Mouse (Mus musculus): ENCODE measurements around the gene Rln3. TPM values are rescaled to one million over a fixed set of nuclear protein-coding genes. Genes with fewer than 3 reads are reported as not detected.

Gene Rln3
- polyA plus RNA-seq, 1 experiment from 2014 or later: not detected

GRCm38 (mm10) chr8:84067911-84068310 is 23.1 kb upstream of the Rln3 start:
- no peaks in the 10 kb centered on the region for H3K9me3 ChIP-seq (ENCODE audit: control insufficient read depth, low read length)
- H3K9ac ChIP-seq (replicated peaks; ENCODE audit: low read depth, low read length): no peak overlapping the region
- H3K36me3 ChIP-seq (ENCODE audit: control insufficient read depth, insufficient read depth): no peaks in the 10 kb centered on the region
- 89% methylated on average over 7 of the region's 7 CpGs for WGBS
- peaks cover 36% of the 10 kb centered on the region for H3K4me1 ChIP-seq (replicated peaks; ENCODE audit: control insufficient read depth, insufficient read depth, low read length)
- H3K27me3 ChIP-seq (replicated peaks; ENCODE audit: control insufficient read depth, insufficient read depth, low read length): no peaks in the 10 kb centered on the region
- ATAC-seq: no peak
- H3K4me2 ChIP-seq (ENCODE audit: low read length): peak overlapping the region; percentile 56
- no peak overlapping the region for H3K27ac ChIP-seq (ENCODE audit: low read length)
- H3K4me3 ChIP-seq (replicated peaks; ENCODE audit: low read length): peak overlapping the region; percentile 91

GRCm38 (mm10) chr8:84067047-84067573 is 22.3 kb upstream of the Rln3 start:
- WGBS: under 1% methylated on average over 53 of the region's 58 CpGs

DNA sequence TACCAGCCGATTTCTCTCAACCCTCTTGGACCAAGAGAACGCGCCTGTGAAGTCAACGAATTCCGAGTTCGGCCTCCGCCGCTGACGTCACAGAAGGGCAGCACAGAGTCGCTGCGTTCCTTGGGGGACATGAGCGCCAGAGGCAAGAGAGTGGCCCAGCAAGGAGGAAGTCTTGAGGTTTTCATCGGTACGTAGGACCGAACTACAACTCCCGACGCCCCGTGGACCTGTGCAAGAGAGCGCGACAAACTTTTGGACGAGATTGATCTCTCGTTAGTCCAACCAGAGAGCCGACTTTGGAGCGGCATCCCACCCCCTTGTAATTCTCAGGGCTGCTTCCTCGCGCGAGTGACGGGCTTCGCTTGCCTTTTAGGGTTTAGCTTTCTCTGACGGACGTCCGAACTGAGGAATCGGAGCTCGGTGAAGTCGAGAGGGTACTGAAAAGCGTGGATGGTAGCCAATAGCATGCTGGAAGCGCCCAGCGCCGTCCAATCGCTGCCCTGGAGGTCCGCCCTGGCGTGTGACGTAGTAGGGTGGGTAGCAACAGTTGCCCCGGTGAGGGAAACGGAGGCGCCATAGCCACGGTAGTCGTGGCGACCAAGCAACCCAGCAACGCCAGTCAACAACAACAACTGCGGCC is 21.6 kb upstream of the Rln3 start, which contains the start of gene Rfx1:
TSS of gene Rfx1 (plus strand) at position 544 of the 640 bp plus-strand sequence.
- under 1% methylated on average over 50 of the region's 51 CpGs for WGBS
- peaks cover 27% of the 10 kb centered on the region for H3K4me1 ChIP-seq (replicated peaks; ENCODE audit: control insufficient read depth, insufficient read depth, low read length)
- H3K27me3 ChIP-seq (replicated peaks; ENCODE audit: control insufficient read depth, insufficient read depth, low read length): no peaks in the 10 kb centered on the region
- H3K27ac ChIP-seq (ENCODE audit: low read length): peak within 1 kb of the TSS; percentile 94
- H3K4me2 ChIP-seq (ENCODE audit: low read length): peak within 1 kb of the TSS; percentile 82
- no peaks in the 10 kb centered on the region for H3K9me3 ChIP-seq (ENCODE audit: control insufficient read depth, low read length)
- peak within 1 kb of the TSS; percentile 91 for H3K4me3 ChIP-seq (replicated peaks; ENCODE audit: low read length)
- no peaks in the 10 kb centered on the region for H3K36me3 ChIP-seq (ENCODE audit: control insufficient read depth, insufficient read depth)
- H3K9ac ChIP-seq (replicated peaks; ENCODE audit: low read depth, low read length): peak within 1 kb of the TSS; percentile 74
- peak; percentile 97 for ATAC-seq

More at GRCm38 (mm10) chr8:84067047-84067573, 22.3 kb upstream of the Rln3 start:
- Histone ChIP-seq H3K27ac (ENCODE audit: low read length) (peak overlapping the region; percentile 94), H3K36me3 (ENCODE audit: control insufficient read depth, insufficient read depth) (no peaks in the 10 kb centered on the region), H3K9me3 (ENCODE audit: control insufficient read depth, low read length) (no peaks in the 10 kb centered on the region), H3K4me1 (replicated peaks; ENCODE audit: control insufficient read depth, insufficient read depth, low read length) (peaks cover 30% of the 10 kb centered on the region), H3K27me3 (replicated peaks; ENCODE audit: control insufficient read depth, insufficient read depth, low read length) (no peaks in the 10 kb centered on the region), H3K4me3 (replicated peaks; ENCODE audit: low read length) (peak overlapping the region; percentile 91), H3K4me2 (ENCODE audit: low read length) (peak overlapping the region; percentile 56), H3K9ac (replicated peaks; ENCODE audit: low read depth, low read length) (peak overlapping the region; percentile 74)
- peak; percentile 51 for ATAC-seq

GRCm38 (mm10) chr8:84065457-84066072 is 20.8 kb upstream of the Rln3 start:
- peak overlapping the region; percentile 82 for H3K4me2 ChIP-seq (ENCODE audit: low read length)
- H3K27me3 ChIP-seq (replicated peaks; ENCODE audit: control insufficient read depth, insufficient read depth, low read length): no peaks in the 10 kb centered on the region
- H3K9ac ChIP-seq (replicated peaks; ENCODE audit: low read depth, low read length): peak overlapping the region; percentile 69
- H3K4me3 ChIP-seq (replicated peaks; ENCODE audit: low read length): peak overlapping the region; percentile 91
- WGBS: 24% methylated on average over 5 of the region's 5 CpGs
- ATAC-seq: no peak
- H3K27ac ChIP-seq (ENCODE audit: low read length): no peak overlapping the region
- H3K4me1 ChIP-seq (replicated peaks; ENCODE audit: control insufficient read depth, insufficient read depth, low read length): peaks cover 22% of the 10 kb centered on the region
- no peaks in the 10 kb centered on the region for H3K36me3 ChIP-seq (ENCODE audit: control insufficient read depth, insufficient read depth)
- no peaks in the 10 kb centered on the region for H3K9me3 ChIP-seq (ENCODE audit: control insufficient read depth, low read length)

- peak within 1 kb of the TSS; percentile 69 for H3K9ac ChIP-seq (replicated peaks; ENCODE audit: low read depth, low read length)
- ATAC-seq: no peak
- H3K4me3 ChIP-seq (replicated peaks; ENCODE audit: low read length): peak within 1 kb of the TSS; percentile 91
- H3K4me1 ChIP-seq (replicated peaks; ENCODE audit: control insufficient read depth, insufficient read depth, low read length): peaks cover 17% of the 10 kb centered on the region
- H3K9me3 ChIP-seq (ENCODE audit: control insufficient read depth, low read length): no peaks in the 10 kb centered on the region
- 96% methylated on average over 1 of the region's 1 CpGs for WGBS
- peak within 1 kb of the TSS; percentile 82 for H3K4me2 ChIP-seq (ENCODE audit: low read length)
- no peaks in the 10 kb centered on the region for H3K27me3 ChIP-seq (replicated peaks; ENCODE audit: control insufficient read depth, insufficient read depth, low read length)
- H3K27ac ChIP-seq (ENCODE audit: low read length): peak within 1 kb of the TSS; percentile 69
- H3K36me3 ChIP-seq (ENCODE audit: control insufficient read depth, insufficient read depth): no peaks in the 10 kb centered on the region
These were observed 20.2 kb upstream of the Rln3 start, which contains the start of gene Gm10643 for GRCm38 (mm10) chr8:84065037-84065436. TSS of gene Gm10643 (minus strand) at chr8:84065137.

DNA sequence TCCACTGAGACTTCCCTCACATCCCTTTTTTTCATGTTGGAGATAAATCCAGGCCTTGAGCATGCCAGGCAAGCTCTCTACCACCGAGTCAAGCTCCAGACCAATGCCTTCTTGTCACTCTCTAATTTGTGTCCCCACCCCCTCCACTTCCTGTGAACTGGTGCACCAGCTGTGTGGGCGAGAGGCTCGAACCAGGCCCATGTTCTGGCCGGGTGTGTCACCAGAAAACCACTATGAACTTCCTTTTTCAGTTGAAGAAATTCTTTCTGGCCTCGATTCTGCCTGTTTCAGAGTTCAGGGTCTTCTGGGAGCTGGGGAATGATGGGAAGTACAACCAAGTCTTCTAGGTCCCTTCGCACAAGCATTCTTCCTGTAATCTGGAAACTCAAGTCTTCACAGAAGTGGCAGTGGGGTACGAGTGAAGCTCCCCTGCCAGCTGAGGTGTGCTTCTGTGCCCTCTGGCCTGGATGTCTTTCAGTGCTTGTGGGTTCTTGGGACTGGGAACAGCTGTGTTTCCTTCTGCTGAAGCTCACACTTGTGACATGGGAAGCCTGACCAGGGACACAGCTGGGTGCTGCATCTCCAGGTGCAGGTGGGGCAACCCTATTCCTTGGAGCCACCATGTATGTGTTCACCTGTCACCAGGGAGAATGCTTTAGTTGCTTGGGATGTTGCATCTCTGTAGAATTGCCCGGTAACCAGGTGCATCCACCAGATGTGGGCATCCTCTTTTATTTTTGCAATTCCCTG is 19.2 kb upstream of the Rln3 start:
- Histone ChIP-seq H3K27ac (ENCODE audit: low read length) (no peak overlapping the region), H3K4me3 (replicated peaks; ENCODE audit: low read length) (no peak overlapping the region), H3K4me2 (ENCODE audit: low read length) (no peak overlapping the region), H3K27me3 (replicated peaks; ENCODE audit: control insufficient read depth, insufficient read depth, low read length) (no peaks in the 10 kb centered on the region), H3K9ac (replicated peaks; ENCODE audit: low read depth, low read length) (no peak overlapping the region), H3K36me3 (ENCODE audit: control insufficient read depth, insufficient read depth) (no peaks in the 10 kb centered on the region), H3K9me3 (ENCODE audit: control insufficient read depth, low read length) (no peaks in the 10 kb centered on the region), H3K4me1 (replicated peaks; ENCODE audit: control insufficient read depth, insufficient read depth, low read length) (peaks cover 12% of the 10 kb centered on the region)
- 75% methylated on average over 8 of the region's 8 CpGs for WGBS
- ATAC-seq: no peak

- 92% methylated on average over 2 of the region's 2 CpGs for WGBS
- Histone ChIP-seq H3K4me2 (ENCODE audit: low read length) (no peak overlapping the region), H3K27ac (ENCODE audit: low read length) (no peak overlapping the region), H3K9me3 (ENCODE audit: control insufficient read depth, low read length) (no peaks in the 10 kb centered on the region), H3K36me3 (ENCODE audit: control insufficient read depth, insufficient read depth) (no peaks in the 10 kb centered on the region), H3K27me3 (replicated peaks; ENCODE audit: control insufficient read depth, insufficient read depth, low read length) (no peaks in the 10 kb centered on the region), H3K4me3 (replicated peaks; ENCODE audit: low read length) (no peak overlapping the region), H3K9ac (replicated peaks; ENCODE audit: low read depth, low read length) (no peak overlapping the region), H3K4me1 (replicated peaks; ENCODE audit: control insufficient read depth, insufficient read depth, low read length) (no peaks in the 10 kb centered on the region)
- ATAC-seq: no peak
These were observed 15.4 kb upstream of the Rln3 start for GRCm38 (mm10) chr8:84060245-84060644.

DNA sequence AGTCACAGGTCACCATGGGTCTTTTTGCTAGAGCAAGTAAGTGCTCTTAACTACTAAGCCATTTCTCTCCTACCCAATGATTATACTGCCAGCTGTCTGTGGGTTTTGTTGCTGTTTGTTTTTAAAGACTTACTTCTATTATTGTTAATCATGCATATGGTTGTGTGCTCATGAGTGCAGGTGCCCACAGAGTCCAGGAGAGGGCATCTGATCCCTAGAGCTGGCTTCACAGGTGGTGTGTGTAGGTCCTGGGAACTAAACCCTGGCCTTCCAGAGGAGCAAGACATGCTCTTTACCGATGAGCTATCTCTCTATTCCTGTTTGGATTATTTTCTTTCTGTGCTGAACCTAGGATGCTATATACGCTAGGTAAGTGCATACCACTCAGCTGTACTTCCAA is 14.4 kb upstream of the Rln3 start:
- Histone ChIP-seq H3K4me2 (ENCODE audit: low read length) (no peak overlapping the region), H3K9ac (replicated peaks; ENCODE audit: low read depth, low read length) (no peak overlapping the region), H3K27ac (ENCODE audit: low read length) (no peak overlapping the region), H3K36me3 (ENCODE audit: control insufficient read depth, insufficient read depth) (no peaks in the 10 kb centered on the region), H3K4me1 (replicated peaks; ENCODE audit: control insufficient read depth, insufficient read depth, low read length) (no peaks in the 10 kb centered on the region), H3K9me3 (ENCODE audit: control insufficient read depth, low read length) (no peaks in the 10 kb centered on the region), H3K4me3 (replicated peaks; ENCODE audit: low read length) (no peak overlapping the region), H3K27me3 (replicated peaks; ENCODE audit: control insufficient read depth, insufficient read depth, low read length) (no peaks in the 10 kb centered on the region)
- ATAC-seq: no peak
- WGBS: 88% methylated on average over 2 of the region's 2 CpGs

- Histone ChIP-seq H3K4me2 (ENCODE audit: low read length) (no peak overlapping the region), H3K27me3 (replicated peaks; ENCODE audit: control insufficient read depth, insufficient read depth, low read length) (no peaks in the 10 kb centered on the region), H3K9me3 (ENCODE audit: control insufficient read depth, low read length) (no peaks in the 10 kb centered on the region), H3K36me3 (ENCODE audit: control insufficient read depth, insufficient read depth) (no peaks in the 10 kb centered on the region), H3K4me3 (replicated peaks; ENCODE audit: low read length) (no peak overlapping the region), H3K27ac (ENCODE audit: low read length) (no peak overlapping the region), H3K4me1 (replicated peaks; ENCODE audit: control insufficient read depth, insufficient read depth, low read length) (no peaks in the 10 kb centered on the region), H3K9ac (replicated peaks; ENCODE audit: low read depth, low read length) (no peak overlapping the region)
- no peak for ATAC-seq
- WGBS: 90% methylated on average over 1 of the region's 1 CpGs
These were observed 13.0 kb upstream of the Rln3 start for GRCm38 (mm10) chr8:84057827-84058226.
